Mouse (Mus musculus): Measurements from ENCODE around the gene Rnf169. TPM values are rescaled to one million over a fixed set of nuclear protein-coding genes. Genes with fewer than 3 reads are reported as not detected.

Gene Rnf169
- polyA plus RNA-seq, 1 experiment: 23.7 TPM

- no peak overlapping the region for H3K27ac ChIP-seq (ENCODE audit: insufficient read depth, low read length)
- no peak overlapping the region for H3K4me3 ChIP-seq (ENCODE audit: insufficient read depth, low read length)
- no peak for TF ChIP-seq POLR2A (IDR thresholded peaks at IDR 0.05; ENCODE audit: extremely low read depth, insufficient read depth, low read length)
- peak; percentile 80 for TF ChIP-seq CTCF (IDR thresholded peaks at IDR 0.05; ENCODE audit: extremely low read depth, insufficient read depth, low read length)
- H3K4me1 ChIP-seq (ENCODE audit: control insufficient read depth, insufficient read depth, low read length): peaks cover 1% of the 10 kb centered on the region; the same call in 1 of the 2 replicates
Observed at GRCm38 (mm10) chr7:99926916-99927714, 53.1 kb downstream of the Rnf169 start.

GRCm38 (mm10) chr7:99920416-99920815 lies 59.8 kb downstream of the Rnf169 start:
- no peak overlapping the region for H3K27ac ChIP-seq (ENCODE audit: insufficient read depth, low read length)
- TF ChIP-seq POLR2A (IDR thresholded peaks at IDR 0.05; ENCODE audit: extremely low read depth, insufficient read depth, low read length): no peak
- TF ChIP-seq CTCF (IDR thresholded peaks at IDR 0.05; ENCODE audit: extremely low read depth, insufficient read depth, low read length): no peak
- H3K4me1 ChIP-seq (ENCODE audit: control insufficient read depth, insufficient read depth, low read length): no peaks in the 10 kb centered on the region; the same call in 1 of the 2 replicates

GRCm38 (mm10) chr7:99919971-99920370 lies 60.3 kb downstream of the Rnf169 start:
- Histone ChIP-seq H3K27ac (ENCODE audit: insufficient read depth, low read length) (no peak overlapping the region; the same call in 1 of the 2 replicates), H3K4me1 (ENCODE audit: control insufficient read depth, insufficient read depth, low read length) (no peaks in the 10 kb centered on the region; the same call in 1 of the 2 replicates)
- TF ChIP-seq CTCF (IDR thresholded peaks at IDR 0.05; ENCODE audit: extremely low read depth, insufficient read depth, low read length): no peak
- TF ChIP-seq POLR2A (IDR thresholded peaks at IDR 0.05; ENCODE audit: extremely low read depth, insufficient read depth, low read length): no peak

More at GRCm38 (mm10) chr7:99920416-99920815, 59.8 kb downstream of the Rnf169 start:
- H3K4me3 ChIP-seq (ENCODE audit: insufficient read depth, low read length): no peak overlapping the region

GRCm38 (mm10) chr7:99919164-99919563 lies 61.1 kb downstream of the Rnf169 start:
- TF ChIP-seq CTCF (IDR thresholded peaks at IDR 0.05; ENCODE audit: extremely low read depth, insufficient read depth, low read length) (no peak), POLR2A (IDR thresholded peaks at IDR 0.05; ENCODE audit: extremely low read depth, insufficient read depth, low read length) (no peak)
- H3K27ac ChIP-seq (ENCODE audit: insufficient read depth, low read length): 0 out of 2 replicates have a peak overlapping the region, but pooled peaks have one; percentile 9
- no peaks in the 10 kb centered on the region; the same call in 1 of the 2 replicates for H3K4me1 ChIP-seq (ENCODE audit: control insufficient read depth, insufficient read depth, low read length)
- no peak overlapping the region for H3K4me3 ChIP-seq (ENCODE audit: insufficient read depth, low read length)

More at GRCm38 (mm10) chr7:99919971-99920370, 60.3 kb downstream of the Rnf169 start:
- H3K4me3 ChIP-seq (ENCODE audit: insufficient read depth, low read length): no peak overlapping the region

- H3K27ac ChIP-seq (ENCODE audit: insufficient read depth, low read length): no peak overlapping the region
- no peaks in the 10 kb centered on the region; the same call in 1 of the 2 replicates for H3K4me1 ChIP-seq (ENCODE audit: control insufficient read depth, insufficient read depth, low read length)
- peak overlapping the region; percentile 28 for H3K4me3 ChIP-seq (ENCODE audit: insufficient read depth, low read length)
- TF ChIP-seq CTCF (IDR thresholded peaks at IDR 0.05; ENCODE audit: extremely low read depth, insufficient read depth, low read length) (no peak), POLR2A (IDR thresholded peaks at IDR 0.05; ENCODE audit: extremely low read depth, insufficient read depth, low read length) (no peak)
Observed at GRCm38 (mm10) chr7:99917320-99917844, 62.9 kb downstream of the Rnf169 start.

GRCm38 (mm10) chr7:99916741-99917319 lies 63.4 kb downstream of the Rnf169 start:
- TF ChIP-seq CTCF (IDR thresholded peaks at IDR 0.05; ENCODE audit: extremely low read depth, insufficient read depth, low read length) (peak; percentile 57), POLR2A (IDR thresholded peaks at IDR 0.05; ENCODE audit: extremely low read depth, insufficient read depth, low read length) (no peak)
- Histone ChIP-seq H3K4me3 (ENCODE audit: insufficient read depth, low read length) (peak overlapping the region; percentile 28), H3K27ac (ENCODE audit: insufficient read depth, low read length) (no peak overlapping the region), H3K4me1 (ENCODE audit: control insufficient read depth, insufficient read depth, low read length) (no peaks in the 10 kb centered on the region; the same call in 1 of the 2 replicates)

- no peak overlapping the region for H3K27ac ChIP-seq (ENCODE audit: insufficient read depth, low read length)
- TF ChIP-seq CTCF (IDR thresholded peaks at IDR 0.05; ENCODE audit: extremely low read depth, insufficient read depth, low read length) (no peak), POLR2A (IDR thresholded peaks at IDR 0.05; ENCODE audit: extremely low read depth, insufficient read depth, low read length) (no peak)
- no peak overlapping the region for H3K4me3 ChIP-seq (ENCODE audit: insufficient read depth, low read length)
- H3K4me1 ChIP-seq (ENCODE audit: control insufficient read depth, insufficient read depth, low read length): no peaks in the 10 kb centered on the region; the same call in 1 of the 2 replicates
Observed at GRCm38 (mm10) chr7:99915511-99915910, 64.7 kb downstream of the Rnf169 start.

- no peaks in the 10 kb centered on the region; the same call in 1 of the 2 replicates for H3K4me1 ChIP-seq (ENCODE audit: control insufficient read depth, insufficient read depth, low read length)
- no peak overlapping the region for H3K27ac ChIP-seq (ENCODE audit: insufficient read depth, low read length)
- no peak overlapping the region for H3K4me3 ChIP-seq (ENCODE audit: insufficient read depth, low read length)
- TF ChIP-seq POLR2A (IDR thresholded peaks at IDR 0.05; ENCODE audit: extremely low read depth, insufficient read depth, low read length): no peak
- TF ChIP-seq CTCF (IDR thresholded peaks at IDR 0.05; ENCODE audit: extremely low read depth, insufficient read depth, low read length): no peak
Observed at GRCm38 (mm10) chr7:99914316-99914715, 65.9 kb downstream of the Rnf169 start.

GRCm38 (mm10) chr7:99911038-99911437 lies 69.2 kb downstream of the Rnf169 start:
- TF ChIP-seq CTCF (IDR thresholded peaks at IDR 0.05; ENCODE audit: extremely low read depth, insufficient read depth, low read length) (no peak), POLR2A (IDR thresholded peaks at IDR 0.05; ENCODE audit: extremely low read depth, insufficient read depth, low read length) (no peak)

More at GRCm38 (mm10) chr7:99911038-99911437, 69.2 kb downstream of the Rnf169 start:
- Histone ChIP-seq H3K4me3 (ENCODE audit: insufficient read depth, low read length) (no peak overlapping the region), H3K27ac (ENCODE audit: insufficient read depth, low read length) (no peak overlapping the region), H3K4me1 (ENCODE audit: control insufficient read depth, insufficient read depth, low read length) (no peaks in the 10 kb centered on the region)
